Mouse (Mus musculus) E14TG2a.4 (cell line): Measurements from ENCODE around the gene Ncam1.

Source experiments
- CTCF ChIP-seq: conservative IDR thresholded peaks from 2 replicates; pipeline ENCODE4 v1.5.1; 2014; ENCODE audit warnings: low read length
- NANOG ChIP-seq: IDR thresholded peaks from 2 replicates; pipeline ENCODE4 v1.6.1; 2014; ENCODE audit warnings: borderline replicate concordance, low read length, mixed read lengths
- POU5F1 ChIP-seq: IDR thresholded peaks from 2 replicates; pipeline ENCODE4 v1.6.1; 2014; ENCODE audit warnings: low read length, borderline replicate concordance

GRCm38 (mm10) chr9:49715121-49715520 lies 83.6 kb downstream of the Ncam1 start:
- TF ChIP-seq CTCF, result peak; percentile 18; the same call in 1 of the 2 replicates
- TF ChIP-seq NANOG, result no peak
- no peak for TF ChIP-seq POU5F1
